Mouse (Mus musculus): Measurements from ENCODE around the gene Bspry. TPM values are rescaled to one million over a fixed set of nuclear protein-coding genes. Genes with fewer than 3 reads are reported as not detected.
A peak's percentile ranks its signal among the peaks of the same experiment; 100 is the strongest.

Gene Bspry
- total and polyA plus RNA-seq, 3 experiments = 0.19 to 0.50 TPM; not detected in 1

DNA sequence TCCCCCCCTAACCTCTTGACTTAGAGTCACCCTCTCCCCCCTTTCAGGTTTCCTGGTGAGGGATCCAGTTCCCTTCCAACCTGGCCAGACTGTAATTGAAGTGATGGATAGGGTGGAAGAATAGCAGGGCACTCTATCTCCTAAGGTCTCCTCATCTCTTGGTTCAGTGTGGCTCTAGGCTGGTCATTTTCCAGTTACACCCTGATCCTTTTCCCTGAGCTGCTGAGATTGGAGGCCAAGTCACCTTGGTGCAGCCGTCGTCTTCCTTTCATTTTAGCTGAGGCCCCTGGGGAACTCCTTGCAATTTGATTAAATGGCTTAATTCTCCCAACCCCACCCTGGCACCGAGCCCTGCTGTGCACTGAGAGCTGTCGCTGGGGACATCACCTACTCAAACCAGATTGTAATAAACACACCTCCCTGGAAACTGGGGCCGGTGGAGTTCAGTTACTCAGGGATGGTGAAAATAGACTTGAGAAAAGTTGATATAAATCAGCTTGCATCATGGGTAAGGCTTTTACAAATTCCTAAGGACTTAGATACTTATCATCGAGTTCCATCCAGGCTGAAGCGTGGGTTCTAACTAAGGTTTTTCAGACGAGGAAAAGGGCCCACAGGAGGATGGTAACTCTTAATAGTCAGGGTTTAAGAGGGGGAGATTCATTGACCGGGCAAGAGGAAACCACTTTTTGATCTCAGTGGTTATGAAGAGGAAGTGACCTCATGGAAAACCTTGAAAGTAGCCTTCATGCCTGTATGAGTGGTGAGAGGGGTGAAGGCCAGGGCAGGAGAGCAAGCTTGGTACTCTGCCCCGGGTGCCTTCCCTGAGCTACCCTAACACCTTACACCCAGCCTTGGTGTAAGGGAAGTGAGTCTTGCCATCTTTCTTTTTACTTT is 1.1 kb downstream of the Bspry start:
- Histone ChIP-seq H3K36me3 (ENCODE audit: control insufficient read depth in 1 of 2, insufficient read depth in 2 of 2, low read length in 2 of 2) (peaks cover 0 to 8% of the 10 kb centered on the region in 2 experiments; a peak in 2 of 4 replicates), H3K79me2 (ENCODE audit: control insufficient read depth, insufficient read depth, low read length, poor library complexity) (no peaks in the 10 kb centered on the region), H3K27ac (ENCODE audit: control insufficient read depth, low read depth, low read length) (no peak overlapping the region), H3K27me3 (ENCODE audit: control insufficient read depth in 1 of 2, insufficient read depth in 2 of 2, low read length in 2 of 2) (no peaks in the 10 kb centered on the region), H3K4me1 (ENCODE audit: control insufficient read depth in 1 of 2, insufficient read depth in 2 of 2, low read length in 2 of 2) (peaks cover 1 to 12% of the 10 kb centered on the region in 2 experiments; a peak in 3 of 4 replicates), H3K9ac (ENCODE audit: control insufficient read depth, low read depth, low read length, poor library complexity, severe bottlenecking) (no peak overlapping the region), H3K4me3 (ENCODE audit: control insufficient read depth in 1 of 2, insufficient read depth in 1 of 2, low read depth in 2 of 2, low read length in 2 of 2) (no peak overlapping the region), H3K9me3 (replicated peaks; ENCODE audit: insufficient read depth, low read length) (no peaks in the 10 kb centered on the region)
- DNase-seq (ENCODE audit: low read depth, low spot score) = peak; percentile 21
- no peak for TF ChIP-seq RAD21 (IDR thresholded peaks at IDR 0.05; ENCODE audit: low read depth, low read length)
- no peak for TF ChIP-seq NRF1 (IDR thresholded peaks at IDR 0.05; ENCODE audit: insufficient read depth, low read depth, low read length, poor library complexity, severe bottlenecking)
- TF ChIP-seq TCF12 (IDR thresholded peaks at IDR 0.05; ENCODE audit: low read depth, low read length) = no peak
- no peak for TF ChIP-seq MAFK (IDR thresholded peaks at IDR 0.05; ENCODE audit: borderline replicate concordance, low read depth, low read length)
- no peak for TF ChIP-seq CTCF (IDR thresholded peaks at IDR 0.05 in 2 of 3, conservative IDR thresholded peaks at IDR 0.05 in 1 of 3; ENCODE audit: control insufficient read depth in 1 of 3, insufficient read depth in 1 of 3, low read depth in 2 of 3, low read length in 3 of 3, poor library complexity in 1 of 3, severe bottlenecking in 1 of 3)

DNA sequence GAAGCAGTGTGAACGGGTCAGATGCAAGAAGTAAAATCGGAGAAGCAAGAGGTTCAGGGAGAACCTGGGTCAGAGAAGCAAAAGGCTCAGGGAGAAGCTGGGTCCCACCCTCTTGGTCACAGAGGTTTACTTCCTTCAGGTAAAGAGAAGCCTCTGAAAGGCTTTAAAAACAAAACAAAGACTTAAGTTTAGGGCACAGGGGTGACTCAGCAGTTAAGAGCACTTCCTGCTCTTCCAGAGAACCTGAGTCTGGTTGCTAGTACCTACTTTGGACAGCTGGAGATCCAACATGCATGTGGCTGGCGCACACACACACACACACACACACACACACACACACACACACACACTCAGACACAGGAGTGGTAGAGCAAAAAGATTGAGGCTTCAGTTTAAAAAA is 5.1 kb downstream of the Bspry start:
- Histone ChIP-seq H3K9me3 (replicated peaks; ENCODE audit: insufficient read depth, low read length) (no peaks in the 10 kb centered on the region), H3K4me1 (ENCODE audit: control insufficient read depth in 1 of 2, insufficient read depth in 2 of 2, low read length in 2 of 2) (peaks cover 0 to 12% of the 10 kb centered on the region in 2 experiments; a peak in 2 of 4 replicates), H3K4me3 (ENCODE audit: control insufficient read depth in 1 of 2, insufficient read depth in 1 of 2, low read depth in 2 of 2, low read length in 2 of 2) (no peak overlapping the region), H3K9ac (ENCODE audit: control insufficient read depth, low read depth, low read length, poor library complexity, severe bottlenecking) (no peak overlapping the region), H3K36me3 (ENCODE audit: control insufficient read depth in 1 of 2, insufficient read depth in 2 of 2, low read length in 2 of 2) (peaks cover 0 to 6% of the 10 kb centered on the region in 2 experiments; a peak in 2 of 4 replicates), H3K27ac (ENCODE audit: control insufficient read depth, low read depth, low read length) (peak overlapping the region; percentile 30; the same call in 1 of the 2 replicates), H3K79me2 (ENCODE audit: control insufficient read depth, insufficient read depth, low read length, poor library complexity) (no peaks in the 10 kb centered on the region), H3K27me3 (ENCODE audit: control insufficient read depth in 1 of 2, insufficient read depth in 2 of 2, low read length in 2 of 2) (no peaks in the 10 kb centered on the region)
- DNase-seq (ENCODE audit: low read depth, low spot score) = peak; percentile 60
- no peak for TF ChIP-seq E2F4 (IDR thresholded peaks at IDR 0.05; ENCODE audit: borderline replicate concordance, low read depth, low read length)
- TF ChIP-seq HCFC1 (IDR thresholded peaks at IDR 0.05; ENCODE audit: low read depth, low read length) = no peak
- no peak for TF ChIP-seq UBTF (IDR thresholded peaks at IDR 0.05; ENCODE audit: borderline replicate concordance, insufficient read depth, low read depth, low read length)
- no peak for TF ChIP-seq USF1 (IDR thresholded peaks at IDR 0.05; ENCODE audit: low read depth, low read length)
- no peak for TF ChIP-seq BHLHE40 (IDR thresholded peaks at IDR 0.05; ENCODE audit: borderline replicate concordance, low read depth, low read length)
